ENCODE assay signal across 10 mouse cellular contexts in genomic region chr10:14116978-14117377, GRCm38 (mm10).
DNase-seq lines count a peak whose midpoint lies in the region.
"Had no signal": no experiment of that assay in that cellular context is flagged by ENCODE, and none has a peak within 500 bp of the region (broad histone marks: within the 10 kb centered on the region; RNA-seq: fewer than 3 reads in every experiment).

No protein-coding gene starts in this region.

- intact Hi-C loops in heart, postnatal 25 days (cut with DNase I): no loop called here

- peak; percentile 65 for DNase-seq in layer of hippocampus, adult 9-11 months
- no peak for DNase-seq in layer of hippocampus, postnatal 10 days (ENCODE audit: low spot score in 2 of 2)
- peak; percentile 58 to 75 for DNase-seq in right cerebral cortex, adult 2 months (ENCODE audit: low spot score in 2 of 2)
- no peak for DNase-seq in right cerebral cortex, postnatal 25 days
- peak; percentile 86 for DNase-seq in brain, adult 2 months (ENCODE audit: low read depth, low spot score)
- DNase-seq in heart, postnatal 25 days (ENCODE audit: low spot score): no peak
- DNase-seq in testis, postnatal 14 days (ENCODE audit: low spot score): no peak
- DNase-seq: adrenal gland, postnatal 25 days; cerebellum, adult 2 months; thymus, adult 2 months had no signal

Comparison
In these comparisons a context has a peak if more than half of its experiments do, and no peak if none do; other contexts are left out.
1. DNase-seq: peak in layer of hippocampus, adult 9-11 months (single experiment), right cerebral cortex, adult 2 months (2 of 2) and brain, adult 2 months (single experiment); none in layer of hippocampus, postnatal 10 days (0 of 2), right cerebral cortex, postnatal 25 days (single experiment), heart, postnatal 25 days (single experiment) and testis, postnatal 14 days (single experiment).